Mouse (Mus musculus): ENCODE measurements around the gene Il27.

Il27 gene

DNA sequence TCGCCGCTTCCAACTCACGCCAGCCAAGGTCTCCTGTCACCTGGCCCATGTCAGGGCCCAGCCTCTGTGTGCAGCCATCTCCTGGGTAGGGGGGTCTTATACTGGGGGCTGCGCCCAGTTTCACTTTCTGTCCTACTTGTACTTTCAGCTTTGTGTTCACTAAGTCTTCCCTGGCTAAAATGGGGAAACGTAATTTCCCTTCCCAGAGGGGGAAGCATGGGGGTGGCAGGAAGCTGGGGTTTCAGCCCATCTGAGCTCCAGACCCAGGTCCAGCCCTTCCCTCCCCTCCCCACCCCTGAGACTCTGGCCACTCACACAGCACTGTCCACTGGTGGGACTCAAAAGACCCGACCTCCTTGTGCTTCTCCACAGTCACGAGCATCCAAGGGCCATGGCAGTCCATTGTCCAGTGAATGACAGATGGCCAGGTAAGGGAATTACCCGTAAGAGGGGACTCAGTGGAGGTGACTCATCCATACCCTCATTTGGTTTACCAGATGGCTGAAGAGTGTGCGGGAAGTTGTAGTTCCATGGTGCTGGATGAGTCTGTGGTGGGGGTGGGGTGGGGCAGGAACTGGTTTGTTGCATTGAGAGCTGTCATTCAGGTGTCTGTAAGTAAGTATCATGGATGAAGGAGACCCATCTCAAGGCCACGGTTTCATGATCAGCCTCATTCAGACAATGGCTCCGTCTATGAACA, at the start of gene Il27:
Gene Il27 (minus strand): TSS at position 80 of the 700 bp plus-strand sequence.
- DNase-seq: no peak

DNA sequence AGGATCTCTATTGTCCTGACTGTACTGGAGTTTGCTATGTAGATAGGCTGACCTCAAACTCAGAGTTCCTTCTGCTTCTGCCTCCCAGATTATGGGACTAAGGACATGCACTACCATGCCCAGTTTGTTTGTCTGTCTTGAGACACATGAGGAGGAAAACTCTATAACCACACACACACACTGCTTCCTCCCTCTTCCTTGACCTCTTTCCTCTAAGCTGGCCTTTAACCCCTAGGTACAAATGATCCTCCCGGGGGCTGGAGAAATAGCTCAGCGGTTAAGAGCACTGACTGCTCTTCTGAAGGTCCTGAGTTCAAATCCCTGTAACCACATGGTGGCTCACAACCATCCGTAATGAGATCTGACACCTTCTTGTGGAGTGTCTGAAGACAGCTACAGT, 49.6 kb upstream of the Il27 start:
- no peak for DNase-seq

DNA sequence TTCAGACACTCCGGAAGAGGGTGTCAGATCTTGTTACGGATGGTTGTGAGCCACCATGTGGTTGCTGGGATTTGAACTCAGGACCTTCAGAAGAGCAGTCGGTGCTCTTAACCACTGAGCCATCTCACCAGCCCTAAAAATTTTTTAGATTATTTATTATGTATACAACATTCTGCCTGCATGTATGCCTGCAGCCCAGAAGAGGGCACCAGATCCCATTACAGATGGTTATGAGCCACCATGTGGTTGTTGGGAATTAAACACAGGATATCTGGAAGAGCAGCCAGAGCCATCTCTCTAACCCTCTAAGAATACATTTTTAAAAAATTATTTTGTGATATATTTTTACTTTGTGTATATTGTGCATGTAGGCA, 48.5 kb upstream of the Il27 start:
- DNase-seq: peak; percentile 55

DNA sequence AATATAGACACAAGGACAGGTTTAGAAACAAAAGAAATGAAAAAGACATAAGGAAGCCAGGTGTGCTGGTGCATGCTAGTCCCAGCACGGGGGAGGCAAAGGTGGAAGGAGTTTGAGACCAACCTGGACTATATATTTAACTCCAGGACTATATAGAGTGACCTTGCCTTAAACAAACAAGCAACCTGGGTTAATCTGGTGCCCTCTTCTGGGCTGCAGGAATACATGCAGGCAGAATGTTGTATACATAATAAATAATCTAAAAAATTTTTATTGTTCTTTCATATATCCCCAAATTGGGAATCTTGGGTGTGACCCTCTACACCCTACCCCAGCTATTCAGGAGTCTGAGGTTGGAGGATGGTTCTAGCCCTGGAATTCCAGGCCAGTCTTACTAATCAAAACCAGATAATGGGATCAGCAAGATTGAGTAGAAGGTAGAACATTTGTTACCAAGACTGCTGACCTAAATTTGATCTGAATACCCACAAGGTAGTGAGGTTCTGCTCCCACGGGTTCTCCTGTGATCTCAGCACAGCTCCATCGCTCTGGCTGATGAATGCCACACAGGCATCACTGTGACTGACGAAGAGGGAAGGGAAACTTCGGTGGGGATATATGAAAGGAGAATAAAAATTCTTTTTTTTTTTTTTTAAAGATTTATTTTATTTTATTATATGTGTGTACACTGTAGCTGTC, 48.0 kb upstream of the Il27 start:
- DNase-seq: no peak

DNA sequence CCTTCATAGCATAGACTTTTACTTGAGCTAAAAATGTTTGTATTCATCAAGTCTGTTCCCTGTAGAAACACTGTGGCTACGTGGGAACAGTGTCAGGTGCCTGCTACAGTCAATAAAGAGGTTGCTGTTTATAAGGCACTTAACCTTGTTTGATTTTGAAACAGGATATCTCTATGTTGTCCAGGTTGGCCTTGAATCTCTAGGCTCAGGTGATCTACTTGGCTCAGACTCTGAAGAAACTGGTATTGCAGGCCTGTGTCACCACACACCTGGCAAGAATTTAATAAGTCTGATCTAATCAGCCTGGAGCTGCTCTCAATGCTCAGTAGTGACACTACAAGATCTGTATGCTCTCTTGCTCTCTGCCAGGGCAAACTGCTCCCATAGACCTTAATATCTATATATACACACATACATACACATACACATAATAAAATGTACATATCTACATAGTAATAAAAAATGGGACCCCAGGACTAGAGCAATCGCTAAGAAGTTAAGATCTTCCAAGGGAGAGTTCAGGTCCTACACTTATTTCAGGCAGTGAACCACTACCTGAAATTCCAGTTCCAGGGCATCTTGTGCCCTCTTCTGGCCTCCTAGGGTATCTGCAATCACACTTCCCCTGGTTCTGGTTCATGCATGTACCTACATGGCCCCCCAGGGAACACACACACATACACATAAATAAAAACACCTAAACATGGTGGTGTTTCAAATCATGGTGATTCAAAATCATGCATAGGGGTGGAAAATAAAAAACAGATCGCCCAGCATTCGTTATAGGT, 42.2 kb upstream of the Il27 start:
- DNase-seq: peak; percentile 54

DNA sequence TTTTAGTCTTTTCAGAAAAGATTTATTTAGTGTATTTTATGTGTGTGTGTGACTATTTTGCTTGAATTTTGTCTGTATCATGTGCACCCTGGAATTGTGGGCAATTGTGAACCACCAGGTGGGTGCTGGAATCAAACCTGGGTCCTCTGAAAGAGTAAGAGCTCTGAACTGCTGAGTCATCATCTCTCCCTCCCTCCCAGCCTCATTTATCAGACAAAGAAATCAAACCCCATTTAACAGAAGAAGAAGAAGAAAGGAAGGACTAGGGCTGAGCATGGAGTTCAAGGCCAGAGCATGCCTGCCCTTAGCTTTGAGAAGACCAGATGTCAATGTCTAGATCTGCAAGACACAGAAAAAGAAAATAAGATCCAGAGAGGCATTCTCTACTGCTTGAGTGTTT, 40.6 kb upstream of the Il27 start:
- DNase-seq: no peak

DNA sequence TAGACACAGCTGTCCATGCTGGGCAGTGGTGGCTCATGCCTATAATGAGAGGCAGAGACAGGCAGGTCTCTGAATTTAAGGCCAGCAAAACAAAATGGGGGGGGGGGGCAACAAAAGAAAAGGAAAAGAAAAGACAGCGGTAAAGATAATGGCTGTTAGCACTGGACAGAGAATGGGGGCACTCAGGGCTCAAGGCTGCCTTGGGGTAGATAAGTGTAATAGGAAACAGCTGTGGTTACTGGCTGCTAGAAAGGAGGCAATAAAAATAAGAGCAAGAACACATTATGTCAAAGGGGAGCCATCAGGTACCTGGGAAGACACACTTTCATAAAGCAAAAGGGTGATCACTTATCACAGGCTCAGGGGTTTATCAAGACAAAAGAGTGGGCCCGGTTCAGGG, 37.7 kb upstream of the Il27 start:
- DNase-seq: no peak

DNA sequence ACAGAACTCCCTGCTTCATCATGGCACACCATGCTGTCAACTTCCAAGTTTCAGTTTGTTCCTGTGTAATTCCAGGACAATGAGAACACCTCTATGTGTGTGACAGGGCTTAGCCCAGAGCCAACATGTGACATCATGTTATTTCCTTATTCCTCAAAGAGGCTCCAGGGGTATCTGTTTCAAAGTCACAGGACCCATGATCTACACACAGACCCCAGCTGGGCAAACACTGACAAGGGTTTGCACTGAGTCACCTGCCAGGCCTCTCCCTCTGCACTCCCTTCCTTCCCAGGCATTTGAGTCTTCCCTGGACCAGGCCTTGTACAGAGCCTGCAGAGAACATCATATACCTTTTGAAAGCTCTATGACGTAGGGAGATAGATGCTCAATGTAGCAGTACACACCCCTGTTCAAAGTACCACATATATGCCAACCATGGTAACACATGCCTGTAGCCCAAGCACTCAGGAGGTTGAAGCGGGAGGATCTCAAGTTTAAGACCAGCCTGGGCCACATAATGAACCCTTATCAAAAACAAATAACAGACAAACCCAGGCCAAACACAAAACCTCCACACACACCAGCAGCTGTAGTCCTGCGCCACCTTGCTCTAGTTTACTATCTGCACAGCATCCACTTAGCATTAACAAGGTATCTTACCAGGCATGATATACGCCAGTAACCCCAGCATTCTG, 36.2 kb upstream of the Il27 start, which contains the start of gene Nupr1:
Gene Nupr1 (minus strand): TSS at position 38 of the 695 bp plus-strand sequence.
- no peak for DNase-seq

DNA sequence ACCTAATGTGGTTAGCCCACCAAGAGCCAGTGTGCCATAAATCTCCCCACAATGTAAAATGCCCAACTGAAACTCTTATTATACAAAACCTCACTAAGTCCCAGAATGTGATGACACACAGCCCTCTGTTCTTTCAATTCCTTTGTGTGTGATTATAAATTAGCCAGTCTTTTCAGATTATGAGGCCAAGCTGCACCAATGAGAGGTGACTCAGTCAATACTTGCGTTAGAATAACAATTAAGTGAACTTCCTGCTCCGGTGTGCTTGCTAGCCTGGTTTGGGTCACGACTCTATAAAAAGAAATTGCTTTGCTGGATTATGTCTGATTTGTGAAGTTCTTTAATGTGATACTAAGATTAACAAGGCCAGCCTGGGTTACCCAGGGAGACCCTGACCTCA, 35.2 kb upstream of the Il27 start:
- DNase-seq: no peak

DNA sequence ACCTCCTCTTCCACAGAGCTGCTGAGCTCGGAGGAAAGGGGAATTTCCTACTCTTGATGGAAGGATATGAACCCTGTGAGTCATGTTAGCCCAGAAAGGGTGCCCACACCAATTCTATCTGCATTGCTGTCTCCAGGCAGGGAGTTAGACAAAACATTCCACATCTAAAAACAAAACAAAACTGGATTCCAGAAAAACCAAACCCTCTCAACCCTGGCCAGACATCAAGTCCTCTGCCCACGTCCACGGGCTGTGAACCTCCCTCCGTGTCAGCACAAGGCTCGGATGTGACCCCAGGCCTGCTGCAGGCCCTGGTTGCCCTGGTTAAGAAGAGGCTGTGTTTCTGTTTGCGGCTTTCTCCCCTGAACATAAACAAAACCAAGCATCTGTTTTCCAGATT, 33.4 kb upstream of the Il27 start:
- DNase-seq: peak; percentile 49

DNA sequence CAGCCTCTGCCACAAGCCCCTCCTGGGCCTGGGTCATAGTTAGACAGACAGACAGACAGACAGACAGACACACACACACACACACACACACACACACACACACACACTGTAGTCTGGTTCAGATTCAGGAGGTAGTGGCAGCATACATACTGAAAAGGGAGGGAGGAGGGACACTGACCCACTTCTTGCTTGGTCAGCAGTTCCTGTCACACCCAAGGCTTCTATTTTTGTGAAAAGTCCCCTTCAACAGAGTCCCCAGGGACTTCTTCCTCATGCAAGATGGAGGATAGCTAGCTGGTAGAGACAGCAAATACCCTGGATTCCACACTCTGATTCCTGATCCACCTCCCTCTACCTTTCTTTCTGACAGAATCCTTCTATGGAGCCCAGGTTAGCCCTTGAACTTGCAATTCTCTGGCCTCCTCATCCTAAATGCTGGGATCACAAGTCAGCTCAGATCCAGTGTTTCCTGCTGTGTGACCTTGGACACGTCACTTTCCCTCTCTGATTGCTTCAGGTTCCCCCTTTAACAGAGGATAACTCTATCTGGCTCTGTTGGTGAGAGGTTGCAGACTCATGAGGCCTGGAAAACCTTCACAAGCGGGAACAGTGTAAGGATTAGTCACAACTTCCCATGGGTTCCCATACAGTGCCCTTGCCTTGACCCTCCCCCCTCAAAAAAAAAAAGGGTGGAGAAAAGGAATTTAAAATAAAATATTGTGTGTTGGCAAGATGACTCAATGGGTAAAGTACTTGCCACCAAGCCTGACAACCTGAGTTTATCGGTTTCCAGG, 31.3 kb upstream of the Il27 start:
- DNase-seq: no peak

DNA sequence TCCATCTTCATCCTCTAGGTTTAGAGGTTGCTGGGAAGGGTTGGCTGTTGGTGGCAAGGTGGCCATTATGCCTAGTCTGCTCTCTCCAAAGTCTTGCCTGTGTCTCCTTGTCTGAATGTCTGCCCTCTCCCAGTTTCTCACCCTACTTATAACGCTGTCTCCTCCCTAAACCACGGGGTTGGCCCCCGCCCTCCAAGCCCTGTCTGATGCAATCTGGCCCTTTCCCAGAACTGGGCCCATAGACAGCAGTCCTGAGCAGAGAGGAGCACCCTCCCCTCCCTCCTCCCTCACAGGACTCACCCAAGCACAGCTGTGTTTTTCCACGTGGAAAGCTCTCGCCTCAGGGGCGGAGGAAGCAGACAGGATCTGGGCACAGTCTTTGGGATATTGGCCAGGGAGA, 30.6 kb upstream of the Il27 start:
- peak; percentile 73 for DNase-seq

DNA sequence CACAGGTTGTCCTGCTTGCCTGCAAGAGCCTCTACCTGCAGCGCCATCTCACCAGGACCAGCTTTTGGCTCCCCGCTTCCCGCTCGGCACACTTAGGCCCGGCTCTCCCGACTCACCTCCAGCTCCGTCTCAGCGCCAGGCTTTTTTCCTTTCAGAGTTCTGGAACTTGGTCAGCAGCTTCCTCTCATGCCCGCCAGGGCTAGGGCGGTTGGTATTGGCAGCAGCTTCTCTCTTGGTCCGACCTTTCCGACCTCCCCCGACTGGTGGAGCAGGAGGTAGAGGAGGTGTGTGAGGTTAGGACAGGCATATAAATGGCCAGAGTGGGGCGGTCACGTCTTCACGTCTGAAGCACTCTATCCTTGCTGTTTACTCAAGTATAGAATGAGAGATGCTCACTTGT, 30.0 kb upstream of the Il27 start:
- DNase-seq: peak; percentile 26

DNA sequence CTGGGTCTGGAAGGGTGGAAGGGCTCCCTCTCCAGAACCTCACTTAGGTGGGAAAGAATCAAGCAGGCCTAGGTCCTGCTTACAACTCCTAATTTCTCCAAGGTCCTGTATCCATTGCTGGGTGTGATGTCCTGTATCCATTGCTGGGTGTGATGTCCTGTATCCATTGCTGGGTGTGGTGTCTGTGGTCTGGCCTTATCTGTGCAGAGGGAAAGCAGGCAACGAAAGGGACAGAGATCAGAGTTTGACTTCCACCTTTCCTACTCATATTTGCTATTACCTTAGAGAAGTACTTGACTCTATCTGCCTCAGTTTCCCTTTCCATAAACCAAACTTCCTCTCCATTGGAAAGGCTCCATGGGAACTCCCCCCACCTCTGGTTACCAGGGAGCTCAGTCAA, 28.6 kb upstream of the Il27 start:
- no peak for DNase-seq

DNA sequence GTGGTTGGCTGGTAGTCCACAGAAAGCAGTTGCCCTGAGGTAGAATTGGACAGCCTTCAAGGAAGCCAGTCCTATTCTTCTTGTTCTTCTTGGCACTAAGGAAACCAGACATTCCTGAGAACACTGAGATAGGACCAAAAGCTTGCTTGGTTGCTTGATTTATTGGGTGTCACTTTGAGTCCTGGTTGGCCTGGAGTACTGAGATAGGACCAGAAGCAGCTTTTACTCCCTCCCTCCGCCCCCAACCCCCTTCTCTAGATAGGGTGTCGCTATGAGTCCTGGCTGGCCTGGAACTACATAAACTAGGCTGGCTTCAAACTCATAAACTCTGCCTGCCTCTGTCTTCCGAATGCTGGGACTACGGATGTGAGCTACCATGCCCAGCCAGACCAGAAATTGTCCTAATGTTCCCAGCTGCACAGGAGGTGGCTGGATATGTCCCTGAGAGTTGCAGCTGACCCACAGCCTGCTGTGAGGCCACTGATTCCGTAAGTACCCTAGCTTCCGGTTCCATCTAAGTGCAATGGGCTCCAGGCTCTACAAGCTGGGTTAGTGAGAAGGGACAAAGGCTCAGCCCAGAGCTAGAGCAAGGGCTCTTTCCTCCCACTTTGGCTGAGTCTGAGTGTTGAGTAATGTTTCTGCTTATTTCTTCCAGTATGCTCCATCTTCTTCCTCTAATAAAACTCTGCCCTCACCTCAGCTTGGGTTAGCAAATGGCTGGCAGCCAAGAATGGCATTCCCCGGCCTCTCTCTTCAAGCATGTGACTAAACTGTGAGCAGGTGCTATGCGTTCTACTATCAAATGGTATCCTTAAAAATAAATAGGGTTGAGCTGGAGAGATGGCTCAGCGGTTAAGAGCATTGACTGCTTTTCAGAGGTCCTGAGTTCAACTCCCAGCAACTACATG, 27.0 kb upstream of the Il27 start:
- peak; percentile 48 for DNase-seq

DNA sequence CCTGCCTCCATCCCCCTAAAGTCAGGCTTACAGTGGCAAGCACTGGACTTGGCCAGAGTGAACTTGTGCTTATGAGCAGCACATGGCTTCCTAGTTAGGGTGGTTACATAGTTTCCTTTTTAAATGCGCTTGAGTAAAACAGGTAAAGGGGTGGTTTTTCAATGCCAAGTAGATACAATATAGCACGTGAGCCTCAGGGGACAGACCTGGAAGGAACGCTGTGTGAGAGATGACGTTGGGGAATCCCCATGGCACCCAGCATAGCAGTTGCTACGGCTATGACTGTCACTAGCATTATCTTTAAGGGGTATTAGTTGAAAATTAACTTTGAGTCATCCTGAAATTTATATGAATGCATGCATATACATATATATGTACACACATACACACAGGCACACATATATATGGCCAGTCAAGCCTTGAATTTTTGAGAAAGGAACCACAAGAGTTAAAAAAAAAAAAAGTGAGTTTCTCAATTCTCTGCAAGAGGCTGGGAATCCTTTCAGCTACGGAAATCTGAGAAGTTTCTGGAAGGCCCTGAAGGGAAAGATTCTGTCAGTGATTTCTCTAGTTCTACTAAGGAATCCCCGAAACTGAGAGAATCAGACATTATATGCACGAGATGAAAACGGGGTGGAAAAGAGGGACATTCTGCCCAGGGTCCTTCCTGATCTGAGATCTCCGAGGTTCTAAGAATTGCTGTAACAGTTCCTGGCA, 25.0 kb upstream of the Il27 start:
- DNase-seq: no peak

DNA sequence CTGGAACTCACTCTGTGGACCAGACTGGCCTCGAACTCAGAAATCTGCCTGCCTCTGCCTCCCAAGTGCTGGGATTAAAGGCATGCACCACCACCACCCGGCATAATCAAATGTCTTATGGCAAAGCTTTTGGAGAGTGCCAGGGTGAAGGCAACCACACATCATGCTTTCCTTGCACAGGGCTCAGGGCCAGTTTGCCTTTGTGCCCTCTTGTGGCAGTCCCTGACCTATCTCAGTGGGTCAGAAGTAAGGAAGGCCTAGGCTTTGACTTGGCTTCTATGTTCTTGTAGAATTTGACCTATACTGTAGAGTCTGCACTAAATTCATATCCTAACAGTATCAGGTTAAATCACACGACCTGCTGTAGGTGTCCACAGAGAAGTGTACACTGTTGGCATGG, 22.0 kb upstream of the Il27 start:
- no peak for DNase-seq

DNA sequence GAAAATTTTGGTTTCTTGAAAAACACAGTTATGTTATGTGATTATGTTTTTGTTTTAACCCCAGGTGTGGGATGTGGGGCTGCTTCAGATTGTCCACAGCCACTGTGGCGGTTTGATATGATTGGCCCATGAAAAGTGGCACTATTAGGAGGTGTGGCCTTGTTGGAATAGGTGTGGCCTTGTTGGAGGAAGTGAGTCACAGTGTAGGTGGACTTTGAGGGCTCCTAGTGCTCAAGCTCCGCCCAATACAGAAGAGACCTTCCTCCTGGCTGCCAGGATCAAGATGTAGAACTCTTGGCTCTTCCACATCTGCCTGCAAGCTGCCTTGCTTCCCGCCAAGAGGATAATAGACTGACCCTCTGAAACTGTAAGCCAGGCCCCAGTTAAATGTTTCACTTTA, 18.0 kb upstream of the Il27 start:
- DNase-seq: no peak

DNA sequence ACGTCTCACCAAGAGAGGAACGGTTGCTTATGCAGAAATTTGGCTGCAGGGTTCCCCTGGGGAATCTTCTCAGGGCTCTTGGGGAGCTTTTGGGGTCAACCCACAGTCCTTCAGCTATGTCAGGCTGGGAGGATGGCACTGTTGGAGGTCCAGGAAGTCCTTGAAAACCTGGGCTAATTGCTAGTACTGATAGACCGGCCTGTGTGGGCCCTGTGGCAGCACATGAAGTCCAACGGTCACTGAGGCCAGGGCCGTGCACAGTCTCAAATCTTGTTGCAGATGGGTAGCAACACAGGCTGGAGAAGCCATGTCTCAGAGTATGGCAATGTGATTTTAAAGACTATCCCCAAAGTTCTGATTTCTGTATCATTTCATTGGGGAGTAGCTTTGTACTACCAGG, 13.1 kb upstream of the Il27 start:
- DNase-seq: no peak

DNA sequence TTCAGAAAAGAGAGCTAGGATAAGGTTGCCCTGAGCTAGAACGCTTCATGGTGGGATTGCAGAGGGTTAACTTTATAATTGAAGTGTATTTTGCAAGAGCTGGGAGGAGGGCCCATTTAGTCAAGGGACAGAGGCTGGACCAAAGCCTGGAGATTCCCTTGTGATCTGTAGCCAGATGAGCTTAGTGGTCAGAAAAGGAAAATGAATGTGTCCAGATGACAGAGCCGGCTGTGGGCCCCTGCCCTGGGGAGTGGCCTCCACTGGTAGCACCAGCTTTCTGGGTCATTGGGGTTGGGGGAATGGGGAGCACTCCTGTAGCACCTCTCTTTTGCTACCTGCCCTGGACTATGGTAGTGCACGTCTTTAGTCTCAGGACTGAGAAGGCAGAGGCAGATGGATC, 12.3 kb upstream of the Il27 start:
- peak; percentile 53 for DNase-seq

DNA sequence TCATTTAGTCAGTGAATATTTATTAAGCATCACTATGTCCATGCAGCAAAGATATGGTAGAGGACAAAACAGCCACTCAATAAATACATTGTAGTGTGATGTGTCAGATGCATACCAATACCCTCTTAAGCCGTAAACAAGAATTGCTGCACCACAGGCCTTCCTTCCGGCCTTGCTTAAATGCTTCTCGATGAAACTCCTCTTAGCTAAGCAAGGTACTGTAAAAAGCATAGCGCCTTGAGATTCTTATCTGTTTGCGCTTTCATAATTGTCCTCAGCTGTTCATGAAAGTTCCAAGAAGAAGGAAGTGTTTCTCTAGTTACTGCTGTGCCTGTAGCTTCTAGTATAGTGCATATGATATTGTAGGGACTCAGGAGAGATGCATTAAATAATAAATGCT, 11.9 kb upstream of the Il27 start:
- no peak for DNase-seq
